Mouse (Mus musculus) lung, postnatal 0 days (tissue): ENCODE results near the gene Gng7.

Source experiments
- CTCF ChIP-seq: IDR thresholded peaks from 2 replicates; pipeline ENCODE4 v1.5.1; 2016; ENCODE audit warnings: antibody characterized with exemption, mild to moderate bottlenecking
- EP300 ChIP-seq: IDR thresholded peaks from 2 replicates; pipeline ENCODE4 v1.6.1; 2016; ENCODE audit warnings: antibody characterized with exemption, mild to moderate bottlenecking, control low read depth

- TF ChIP-seq EP300 (no peak), CTCF (no peak)
Observed at GRCm38 (mm10) chr10:80954843-80955242, 59.9 kb downstream of the Gng7 start.
